ENCODE assay signal across 7 mouse cellular contexts in genomic region chr1:86303063-86303872, GRCm38 (mm10). TPM values are rescaled to one million over a fixed set of nuclear protein-coding genes. Genes with fewer than 3 reads are reported as not detected.
DNase-seq lines count a peak whose midpoint lies in the region; ATAC-seq lines count a peak whose summit lies in the region.

No protein-coding gene starts in this region.

- no peaks in the 10 kb centered on the region for H3K36me3 ChIP-seq in forebrain, embryonic 16.5 days (ENCODE audit: control insufficient read depth, insufficient read depth)
- H3K36me3 ChIP-seq in hindbrain, embryonic 15.5 days: no peaks in the 10 kb centered on the region

- H3K4me2 ChIP-seq in forebrain, embryonic 16.5 days (ENCODE audit: low read length): peak overlapping the region; percentile 96
- peak overlapping the region; percentile 96 for H3K4me2 ChIP-seq in hindbrain, embryonic 15.5 days

- peak overlapping the region; percentile 68 for H3K4me3 ChIP-seq in forebrain, embryonic 16.5 days (replicated peaks; ENCODE audit: low read length)
- H3K4me3 ChIP-seq in hindbrain, embryonic 15.5 days: peak overlapping the region; percentile 78

- peak; percentile 97 for DNase-seq in R1 (ENCODE audit: low read depth, low spot score)
- DNase-seq in cerebellum, adult 11 months: peak; percentile 10
- DNase-seq in left cerebral cortex, postnatal 14 days (ENCODE audit: low spot score in 2 of 2): peak; percentile 55 to 59
- DNase-seq in right cerebral cortex, postnatal 25 days: peak; percentile 45

- no peak overlapping the region for H3K27ac ChIP-seq in forebrain, embryonic 16.5 days (ENCODE audit: low read length)
- H3K27ac ChIP-seq in hindbrain, embryonic 15.5 days (replicated peaks): 0 out of 2 replicates have a peak overlapping the region, but pooled peaks have one; percentile 26

- under 1% methylated on average over 61 of the region's 65 CpGs for WGBS in forebrain, embryonic 16.5 days
- under 1% methylated on average over 65 of the region's 65 CpGs for WGBS in hindbrain, embryonic 15.5 days

- no peaks in the 10 kb centered on the region for H3K9me3 ChIP-seq in forebrain, embryonic 16.5 days (ENCODE audit: control insufficient read depth, low read length)
- no peaks in the 10 kb centered on the region for H3K9me3 ChIP-seq in hindbrain, embryonic 15.5 days

- ATAC-seq in forebrain, embryonic 16.5 days: peak; percentile 85
- ATAC-seq in hindbrain, embryonic 15.5 days (ENCODE audit: low FRiP score, low read depth): peak; percentile 90
- peak; percentile 44 for ATAC-seq in megakaryocyte, adult 5-6 weeks (ENCODE audit: poor library complexity, severe bottlenecking)

- peak overlapping the region; percentile 69 for H3K9ac ChIP-seq in forebrain, embryonic 16.5 days (replicated peaks; ENCODE audit: low read depth, low read length)
- peak overlapping the region; percentile 67 for H3K9ac ChIP-seq in hindbrain, embryonic 15.5 days

- H3K4me1 ChIP-seq in forebrain, embryonic 16.5 days (replicated peaks; ENCODE audit: control insufficient read depth, insufficient read depth, low read length): peaks cover 6% of the 10 kb centered on the region
- H3K4me1 ChIP-seq in hindbrain, embryonic 15.5 days (replicated peaks): peaks cover 16% of the 10 kb centered on the region

- intact Hi-C loops in left cerebral cortex, postnatal 14 days (cut with DNase I): no loop called here

- H3K27me3 ChIP-seq in forebrain, embryonic 16.5 days (replicated peaks; ENCODE audit: control insufficient read depth, insufficient read depth, low read length): peaks cover 19% of the 10 kb centered on the region
- peaks cover 20% of the 10 kb centered on the region for H3K27me3 ChIP-seq in hindbrain, embryonic 15.5 days

RNA-seq across cellular contexts. Expression of gene B3gnt7, which starts 0.6 kb away (rescaled TPM):
- polyA plus RNA-seq in forebrain, embryonic 16.5 days (2015; fragmentation: Nextera tagmentation; extraction: Ambion mirVana): 3.8 and 6.7 TPM in 2 replicates
- polyA plus RNA-seq in hindbrain, embryonic 15.5 days (2015; fragmentation: Nextera tagmentation; extraction: Ambion mirVana): 6.9 and 8.7 TPM in 2 replicates
- 1 to 10 TPM; 1.3 to 2.1 TPM for total RNA-seq in left cerebral cortex, postnatal 14 days (2021)
- 0.27 and 0.36 TPM in 2 replicates for total RNA-seq in megakaryocyte, adult 5-6 weeks (2015)
- total RNA-seq in megakaryocyte, adult 5-6 weeks (2017): not detected in 2 replicates

RNA-seq across cellular contexts. Expression of gene Ncl, which starts 55.9 kb away (rescaled TPM):
- polyA plus RNA-seq in forebrain, embryonic 16.5 days (2015; fragmentation: Nextera tagmentation; extraction: Ambion mirVana): 227 and 228 TPM in 2 replicates
- 202 and 210 TPM in 2 replicates for polyA plus RNA-seq in hindbrain, embryonic 15.5 days (2015; fragmentation: Nextera tagmentation; extraction: Ambion mirVana)
- total RNA-seq in left cerebral cortex, postnatal 14 days (2021): 100 to 1,000 TPM; 146 to 149 TPM
- 150 and 167 TPM in 2 replicates for total RNA-seq in megakaryocyte, adult 5-6 weeks (2015)
- total RNA-seq in megakaryocyte, adult 5-6 weeks (2017): 156 and 194 TPM in 2 replicates

Comparison
In these comparisons a context has a peak if more than half of its experiments do, and no peak if none do; other contexts are left out.
1. DNase-seq: peak in every context shown above with its lines; median percentile 97 in R1; 57 in left cerebral cortex, postnatal 14 days; 45 in right cerebral cortex, postnatal 25 days; 10 in cerebellum, adult 11 months.